Mouse (Mus musculus): Measurements from ENCODE around the gene Vwa1.
"Not testable (repeated sequence)": the region's sequence is repeated elsewhere in the genome, so short reads cannot be mapped to it uniquely, and the experiment has no call there.

Vwa1 gene

GRCm38 (mm10) chr4:155774280-155774754 is at the start of gene Vwa1:
Vwa1 (minus strand) TSS chr4:155774698.
- peak; percentile 94 for DNase-seq

- DNase-seq = no peak
These were observed 48.9 kb upstream of the Vwa1 start for GRCm38 (mm10) chr4:155823443-155823842.

GRCm38 (mm10) chr4:155821025-155821424 is 46.5 kb upstream of the Vwa1 start:
- DNase-seq = no peak

GRCm38 (mm10) chr4:155817533-155817932 is 43.0 kb upstream of the Vwa1 start:
- peak; percentile 40 for DNase-seq

- no peak for DNase-seq
These were observed 38.2 kb upstream of the Vwa1 start for GRCm38 (mm10) chr4:155812665-155813181.

- DNase-seq = peak; percentile 95
These were observed 37.6 kb upstream of the Vwa1 start, which contains the start of gene Ccnl2 for GRCm38 (mm10) chr4:155811929-155812664. Ccnl2 (plus strand) TSS chr4:155812489.

- DNase-seq = peak; percentile 54
These were observed 33.3 kb upstream of the Vwa1 start for GRCm38 (mm10) chr4:155807841-155808240.

GRCm38 (mm10) chr4:155803340-155804041 is 29.0 kb upstream of the Vwa1 start:
- DNase-seq = peak; percentile 95

GRCm38 (mm10) chr4:155802741-155803339 is 28.3 kb upstream of the Vwa1 start, which contains the start of gene Mrpl20:
Mrpl20 (plus strand) TSS chr4:155802878.
- no peak for DNase-seq

GRCm38 (mm10) chr4:155802075-155802474 is 27.6 kb upstream of the Vwa1 start:
- no peak for DNase-seq

- DNase-seq = no peak
These were observed 19.2 kb upstream of the Vwa1 start for GRCm38 (mm10) chr4:155793730-155794129.

- DNase-seq = no peak
These were observed 16.9 kb upstream of the Vwa1 start for GRCm38 (mm10) chr4:155791240-155791933.

GRCm38 (mm10) chr4:155790650-155791161 is 16.2 kb upstream of the Vwa1 start:
- DNase-seq = peak; percentile 88

- DNase-seq = no peak
These were observed 15.6 kb upstream of the Vwa1 start, which contains the start of gene Ankrd65 for GRCm38 (mm10) chr4:155790021-155790489. Ankrd65 (plus strand) TSS chr4:155790439.

GRCm38 (mm10) chr4:155788833-155789232 is 14.3 kb upstream of the Vwa1 start:
- not testable (repeated sequence) for DNase-seq

GRCm38 (mm10) chr4:155788300-155788699 is 13.8 kb upstream of the Vwa1 start:
- DNase-seq = no peak

- no peak for DNase-seq
These were observed 11.3 kb upstream of the Vwa1 start, which contains the start of gene Tmem88b for GRCm38 (mm10) chr4:155785819-155786218. Tmem88b (minus strand) TSS chr4:155785874.

- DNase-seq = no peak
These were observed 10.7 kb upstream of the Vwa1 start for GRCm38 (mm10) chr4:155785246-155785645.

- DNase-seq = peak; percentile 91
These were observed 9.7 kb upstream of the Vwa1 start for GRCm38 (mm10) chr4:155784081-155784701.

GRCm38 (mm10) chr4:155783486-155784080 is 9.1 kb upstream of the Vwa1 start:
- peak; percentile 79 for DNase-seq

GRCm38 (mm10) chr4:155780895-155781294 is 6.4 kb upstream of the Vwa1 start:
- DNase-seq = peak; percentile 75

Measured in kidney, adult 9 months (tissue).